Mouse (Mus musculus): ENCODE measurements around the gene Vmn1r204.
"Not testable (repeated sequence)": the region's sequence is repeated elsewhere in the genome, so short reads cannot be mapped to it uniquely, and the experiment has no call there.

The Vmn1r204 gene

GRCm38 (mm10) chr13:22552898-22553297 lies at the start of gene Vmn1r204:
TSS of gene Vmn1r204 (plus strand) at chr13:22553198.
- CTCF ChIA-PET, result not testable (repeated sequence)
- POLR2A ChIA-PET, result interaction anchor here in 1 of 4 experiments (0.6 kb wide), 1 partner anchor 39 kb away, joined by 3 read pairs; no protein-coding TSS in a partner anchor

- CTCF ChIA-PET, result no interaction called here
- POLR2A ChIA-PET, result no interaction called here
Measured at GRCm38 (mm10) chr13:22505281-22505680, 47.7 kb upstream of the Vmn1r204 start, which contains the start of gene Vmn1r202. TSS of gene Vmn1r202 (minus strand) at chr13:22505381.

- ChIA-PET CTCF (no interaction called here), POLR2A (interaction anchor here in 2 of 4 experiments (0.7 kb wide), 2 partner anchors 952 to 1712 kb away, joined by 3 to 4 read pairs; no protein-coding TSS in a partner anchor)
Measured at GRCm38 (mm10) chr13:22517814-22518213, 35.2 kb upstream of the Vmn1r204 start, which contains the start of gene Vmn1r203. TSS of gene Vmn1r203 (plus strand) at chr13:22518114.

GRCm38 (mm10) chr13:22574911-22575310 lies 21.9 kb downstream of the Vmn1r204 start:
- POLR2A ChIA-PET, CTCF ChIA-PET: not testable (repeated sequence)

GRCm38 (mm10) chr13:22583336-22583735 lies 30.3 kb downstream of the Vmn1r204 start:
- CTCF ChIA-PET, result not testable (repeated sequence)
- POLR2A ChIA-PET, result interaction anchor here in 1 of 4 experiments (1.3 kb wide), 1 partner anchor 541 kb away, joined by 3 read pairs; the partner anchor contains the start of genes Hist1h2ag and Hist1h2bj

DNA sequence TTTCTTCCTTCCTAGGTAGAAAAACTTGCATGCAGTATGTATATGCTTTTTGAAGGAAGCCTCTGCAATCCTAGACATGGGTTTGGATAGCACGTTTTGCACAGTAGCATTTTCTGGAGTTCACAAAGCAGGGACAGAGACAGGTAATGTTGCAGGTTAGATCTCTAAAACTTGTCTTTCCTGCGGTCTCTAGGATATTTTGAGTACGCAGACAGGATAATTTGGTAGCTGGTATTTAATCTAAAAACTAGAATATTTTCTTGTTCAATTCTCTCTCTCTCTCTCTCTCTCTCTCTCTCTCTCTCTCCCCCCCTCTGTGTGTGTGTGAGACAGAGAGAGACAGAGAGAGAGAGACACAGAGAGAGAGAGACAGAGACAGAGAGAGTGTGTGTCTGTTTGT lies 39.9 kb downstream of the Vmn1r204 start, which contains the start of gene Vmn1r205:
Gene Vmn1r205 (minus strand): TSS at position 101 of the 400 bp plus-strand sequence.
- ChIA-PET CTCF (no interaction called here), POLR2A (no interaction called here)

Data from embryonic stem cell, embryonic (primary cell).